Mouse (Mus musculus) gonadal fat pad, adult 2 months (tissue): ENCODE results near the gene Gpr107. TPM values are rescaled to one million over a fixed set of nuclear protein-coding genes. Genes with fewer than 3 reads are reported as not detected.

Experiments
- DNase-seq: peaks from one replicate; pipeline ENCODE4 v3.0.0-alpha.2; 2012; ENCODE audit warnings: low read depth
- polyA plus RNA-seq: library from polyadenylated mRNA; depleted of rRNA; stranded (reverse); fragments of >200 nt; gene quantifications from 2 replicates; pipeline ENCODE4 v1.2.3, GENCODE M21; 2012

Gene Gpr107
- polyA plus RNA-seq, 1 experiment: 35.0 TPM

DNA sequence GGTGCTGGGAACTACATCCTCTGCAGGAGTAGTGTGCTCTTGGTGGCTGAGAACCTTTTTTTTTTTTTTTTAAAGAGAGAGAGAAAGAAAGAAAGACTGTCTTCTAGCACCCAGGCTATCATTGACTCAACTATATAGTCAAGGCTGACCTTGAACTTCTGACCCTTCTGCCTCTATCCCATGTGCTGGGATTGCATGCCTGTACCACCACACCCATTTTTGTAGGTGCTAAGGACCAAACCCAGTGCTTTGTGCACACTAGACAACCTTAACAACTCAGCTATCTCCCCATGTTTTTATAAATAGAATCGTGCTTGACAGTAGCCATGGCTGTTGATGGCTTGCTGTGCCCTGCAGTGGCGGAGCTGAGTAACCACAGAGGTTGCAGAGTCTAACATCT, 47.9 kb downstream of the Gpr107 start:
- DNase-seq: no peak

DNA sequence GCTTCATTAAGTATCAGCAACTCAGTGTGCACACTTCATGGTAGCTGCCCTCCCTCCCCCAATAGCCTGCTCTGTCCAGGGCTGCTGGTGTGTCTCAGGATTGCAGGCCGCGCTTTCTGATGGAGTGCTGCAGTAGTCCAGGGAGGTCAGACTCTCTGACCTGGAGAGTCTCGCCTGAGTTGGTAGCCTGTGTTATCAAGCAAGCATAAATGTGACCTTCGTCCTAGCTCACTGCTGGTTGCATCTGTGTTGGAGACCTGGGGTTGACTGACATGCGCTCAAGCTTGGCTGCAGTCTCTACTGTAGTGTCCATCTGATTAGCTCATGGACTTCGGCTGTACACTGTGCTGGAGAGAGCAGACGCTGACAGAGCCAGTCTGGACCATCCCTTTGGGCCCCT, 49.7 kb downstream of the Gpr107 start:
- DNase-seq: no peak

- no peak for DNase-seq
These were observed 50.2 kb downstream of the Gpr107 start for GRCm38 (mm10) chr2:31202357-31202756.

DNA sequence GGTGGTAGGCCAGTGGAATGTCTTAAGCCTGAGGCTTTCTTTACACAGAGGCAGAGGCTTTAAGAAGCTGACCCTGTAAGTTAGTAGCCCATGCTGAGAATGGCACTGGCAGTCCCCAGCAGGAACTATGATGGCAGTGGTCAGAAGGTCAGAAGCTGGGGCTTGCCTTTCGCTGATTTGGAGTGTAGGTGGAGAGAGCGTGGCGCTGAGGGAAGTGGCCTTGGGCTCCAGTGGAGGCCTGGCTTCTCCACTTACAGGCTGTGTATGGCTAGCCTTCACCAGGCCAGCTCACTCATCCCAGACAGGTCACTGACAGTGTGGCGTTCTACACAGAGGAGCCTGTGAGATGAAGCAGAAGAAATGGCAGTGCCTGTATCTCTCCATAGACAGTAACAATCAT, 50.8 kb downstream of the Gpr107 start:
- no peak for DNase-seq

- no peak for DNase-seq
These were observed 52.6 kb downstream of the Gpr107 start for GRCm38 (mm10) chr2:31204677-31205076.

DNA sequence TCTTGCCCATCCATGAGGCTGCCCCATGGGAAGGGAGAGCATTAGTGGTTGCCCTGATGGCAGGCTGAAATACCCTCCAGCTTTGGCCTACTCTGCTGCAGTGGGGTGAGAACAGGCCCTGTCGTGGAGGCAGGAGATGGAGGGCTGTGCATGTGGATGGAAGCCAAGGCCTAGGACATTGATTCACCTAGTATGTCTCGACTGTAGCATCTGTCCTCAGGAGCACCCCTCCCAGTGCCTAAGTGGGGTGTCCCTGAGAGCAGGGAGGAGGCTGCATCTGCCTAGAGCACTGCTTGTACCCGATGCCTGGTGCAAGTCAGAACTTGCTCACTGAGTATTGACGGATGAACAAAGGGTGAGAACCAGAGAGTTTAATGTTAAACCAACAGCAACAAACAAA, 54.1 kb downstream of the Gpr107 start:
- DNase-seq: no peak

- no peak for DNase-seq
These were observed 54.8 kb downstream of the Gpr107 start for GRCm38 (mm10) chr2:31206882-31207281.

- DNase-seq: no peak
These were observed 56.5 kb downstream of the Gpr107 start for GRCm38 (mm10) chr2:31208544-31209142.

GRCm38 (mm10) chr2:31209525-31209924, 57.4 kb downstream of the Gpr107 start:
- DNase-seq: no peak

GRCm38 (mm10) chr2:31210144-31210847, 58.2 kb downstream of the Gpr107 start:
- DNase-seq: no peak

- DNase-seq: no peak
These were observed 59.1 kb downstream of the Gpr107 start for GRCm38 (mm10) chr2:31211204-31211603.

DNA sequence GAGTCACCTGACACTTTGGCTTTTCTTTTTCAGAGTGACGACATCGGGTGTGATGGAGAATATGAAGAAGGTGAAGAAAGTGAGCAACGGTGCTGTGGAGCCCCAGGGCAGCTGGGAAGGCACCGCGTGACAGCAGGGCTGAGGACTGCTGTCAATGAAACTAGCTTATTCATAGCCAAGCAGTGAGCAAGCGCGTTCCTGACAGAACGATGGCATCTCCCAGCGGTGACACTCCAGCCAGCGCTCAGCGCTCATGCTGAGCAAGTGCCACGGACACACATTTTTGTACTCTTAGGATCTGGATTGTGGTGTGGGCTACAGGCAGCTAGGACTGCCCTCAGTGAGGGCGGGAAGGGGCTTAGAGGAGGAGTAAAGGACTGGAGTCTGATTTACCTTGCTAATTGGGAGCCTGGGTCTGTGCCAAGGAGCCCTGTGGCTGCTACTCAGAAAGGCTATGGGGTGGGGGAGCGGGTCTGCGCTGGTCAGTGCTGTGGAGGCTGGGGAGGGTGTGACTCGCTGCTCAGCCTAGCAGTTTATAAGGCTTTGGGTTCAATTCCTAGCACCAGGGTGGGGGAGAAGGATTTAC, 62.2 kb downstream of the Gpr107 start:
- no peak for DNase-seq

DNA sequence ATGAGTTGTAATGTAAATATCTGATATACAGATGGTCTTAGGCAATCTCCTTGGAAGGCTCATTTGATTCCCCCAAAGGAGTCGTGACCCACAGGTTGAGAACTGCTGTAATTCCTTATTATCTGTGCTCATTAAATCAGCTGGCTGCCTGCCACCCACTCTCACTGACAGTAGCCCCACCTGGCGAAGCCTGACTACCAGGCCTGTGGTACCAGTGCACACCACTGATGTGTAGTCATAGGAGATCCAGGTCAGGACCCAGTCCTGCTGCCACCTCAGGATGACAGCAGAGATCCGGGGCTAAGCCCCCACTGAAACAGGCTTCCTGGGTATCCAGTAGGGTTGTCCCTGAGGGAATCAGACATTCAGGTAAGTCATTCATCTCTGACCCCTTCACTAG, 66.5 kb downstream of the Gpr107 start:
- DNase-seq: no peak

GRCm38 (mm10) chr2:31219470-31219869, 67.4 kb downstream of the Gpr107 start:
- DNase-seq: no peak

DNA sequence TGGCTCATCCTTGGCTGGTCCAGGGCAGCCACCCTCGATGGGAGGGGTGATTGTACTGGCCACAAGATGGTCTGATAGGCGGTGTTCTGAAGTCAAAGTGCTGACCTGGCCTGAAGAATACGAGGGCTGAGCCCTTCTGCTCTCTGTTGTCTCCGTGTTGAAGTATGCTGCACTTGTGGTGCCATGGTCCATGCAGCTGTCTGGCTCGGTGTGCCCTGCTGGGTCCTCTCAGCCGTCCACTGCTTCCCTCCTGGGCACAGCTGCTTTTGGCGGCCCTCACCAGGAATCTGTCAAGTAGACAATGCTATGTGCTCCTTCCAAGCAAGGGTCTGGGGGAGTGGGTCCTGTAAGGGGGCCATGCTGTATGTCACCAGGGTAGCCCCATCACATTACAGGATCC, 68.7 kb downstream of the Gpr107 start:
- DNase-seq: no peak

DNA sequence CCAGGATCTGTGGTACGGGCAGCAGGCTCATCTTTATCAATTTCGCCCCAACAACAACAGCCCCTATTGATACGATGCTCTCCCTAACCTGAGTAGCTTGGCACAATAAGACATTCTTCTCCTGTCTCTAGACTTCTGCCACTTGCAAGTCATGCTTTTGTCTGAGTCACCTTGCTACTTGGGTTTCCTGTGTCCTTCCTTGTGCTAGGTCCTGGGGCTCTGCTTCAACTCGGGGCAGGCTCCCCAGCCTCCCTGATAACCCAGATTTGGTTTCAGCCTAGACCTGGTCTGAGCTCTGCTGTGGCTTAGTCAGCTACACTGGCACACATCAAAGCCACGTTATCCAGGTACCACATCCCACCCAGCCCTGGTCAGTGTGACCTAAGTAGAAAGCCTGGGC, 69.5 kb downstream of the Gpr107 start:
- DNase-seq: no peak

GRCm38 (mm10) chr2:31228768-31229311, 76.7 kb downstream of the Gpr107 start:
- DNase-seq: no peak

GRCm38 (mm10) chr2:31239203-31239696, 87.1 kb downstream of the Gpr107 start:
- DNase-seq: no peak

GRCm38 (mm10) chr2:31239833-31240232, 87.7 kb downstream of the Gpr107 start:
- DNase-seq: no peak

- no peak for DNase-seq
These were observed 89.5 kb downstream of the Gpr107 start for GRCm38 (mm10) chr2:31241639-31242038.

DNA sequence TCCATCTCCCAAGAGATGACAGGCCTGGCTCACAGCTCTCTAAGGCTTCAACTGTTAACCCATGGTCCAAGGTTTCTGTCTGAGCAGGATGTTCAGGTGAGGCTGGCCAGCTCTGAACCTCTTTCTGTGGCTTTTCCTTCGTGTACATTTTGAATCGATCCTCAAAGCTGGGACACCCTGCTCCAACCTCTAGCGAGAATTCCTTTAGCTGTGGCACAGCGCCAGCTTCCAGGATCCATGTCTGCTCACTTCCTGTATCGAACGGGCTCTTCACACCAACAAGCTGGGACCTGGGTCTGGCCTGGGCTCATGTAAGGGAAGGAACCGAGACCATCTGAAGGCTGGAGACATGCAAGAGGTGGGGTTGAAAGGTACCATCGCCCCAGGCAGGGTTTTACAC, 92.1 kb downstream of the Gpr107 start:
- no peak for DNase-seq

DNA sequence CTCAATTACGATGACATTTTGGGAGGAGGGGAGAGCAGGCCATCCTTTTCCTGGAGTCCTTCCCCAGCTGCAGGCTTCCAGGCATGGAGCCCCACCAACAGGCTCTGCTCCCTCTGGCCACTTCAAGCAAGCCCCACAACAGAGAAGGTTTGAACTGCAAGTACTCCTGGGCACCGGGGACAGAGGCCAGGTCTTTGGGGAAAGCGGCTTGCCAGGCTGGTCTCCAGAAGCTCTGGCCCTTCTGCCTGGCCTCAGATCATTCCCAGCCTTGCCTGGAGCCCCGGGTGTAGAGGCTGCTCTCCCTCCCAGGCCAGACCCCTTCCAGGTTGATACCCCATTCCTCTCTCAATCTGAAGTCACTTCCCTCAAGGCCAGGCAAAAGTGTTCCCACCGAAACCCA, 92.9 kb downstream of the Gpr107 start:
- no peak for DNase-seq
